Mouse (Mus musculus) frontal cortex, postnatal 25 days (tissue): Measurements from ENCODE around the gene Fam151a.
"Not testable (repeated sequence)": the region's sequence is repeated elsewhere in the genome, so short reads cannot be mapped to it uniquely, and the experiment has no call there.

Experiments used
- DNase-seq, 2 experiments: peaks; one replicate each; pipeline ENCODE4 v3.0.0; 2022; ENCODE audit warnings: low spot score in 2 of 2

Fam151a gene

GRCm38 (mm10) chr4:106776998-106777397 is 43.3 kb downstream of the Fam151a start:
- DNase-seq, result peak in 1 of 2 experiments; percentile 27

GRCm38 (mm10) chr4:106778116-106778788 is 44.6 kb downstream of the Fam151a start:
- DNase-seq, result peak; percentile 62 to 72

GRCm38 (mm10) chr4:106780045-106780444 is 46.4 kb downstream of the Fam151a start:
- no peak for DNase-seq

- DNase-seq, result no peak
These were observed 49.4 kb downstream of the Fam151a start for GRCm38 (mm10) chr4:106783137-106783536.

GRCm38 (mm10) chr4:106784806-106785205 is 51.1 kb downstream of the Fam151a start:
- DNase-seq, result no peak

GRCm38 (mm10) chr4:106785345-106785744 is 51.7 kb downstream of the Fam151a start:
- DNase-seq, result no peak

- DNase-seq, result peak in 1 of 2 experiments; percentile 57
These were observed 52.3 kb downstream of the Fam151a start for GRCm38 (mm10) chr4:106785753-106786540.

GRCm38 (mm10) chr4:106787830-106788229 is 54.1 kb downstream of the Fam151a start:
- peak in 1 of 2 experiments; percentile 41 for DNase-seq

- no peak for DNase-seq
These were observed 54.9 kb downstream of the Fam151a start for GRCm38 (mm10) chr4:106788627-106789026.

- peak in 1 of 2 experiments; percentile 23 for DNase-seq
These were observed 56.0 kb downstream of the Fam151a start for GRCm38 (mm10) chr4:106789705-106790104.

GRCm38 (mm10) chr4:106790218-106790617 is 56.5 kb downstream of the Fam151a start:
- DNase-seq, result not testable (repeated sequence)

GRCm38 (mm10) chr4:106790938-106791337 is 57.2 kb downstream of the Fam151a start:
- no peak for DNase-seq

- DNase-seq, result no peak
These were observed 58.6 kb downstream of the Fam151a start for GRCm38 (mm10) chr4:106792276-106792675.

- DNase-seq, result not testable (repeated sequence)
These were observed 60.1 kb downstream of the Fam151a start for GRCm38 (mm10) chr4:106793826-106794225.

- no peak for DNase-seq
These were observed 60.6 kb downstream of the Fam151a start for GRCm38 (mm10) chr4:106794247-106794646.

GRCm38 (mm10) chr4:106795289-106795688 is 61.6 kb downstream of the Fam151a start:
- DNase-seq, result no peak
